Mouse (Mus musculus) cerebellum, adult 9-10 months (tissue): ENCODE data around the gene Tma16.
A peak's percentile ranks its signal among the peaks of the same experiment; 100 is the strongest.

Experiments used
- DNase-seq: peaks from one replicate; pipeline ENCODE4 v3.0.0; 2022

Tma16 gene

DNA sequence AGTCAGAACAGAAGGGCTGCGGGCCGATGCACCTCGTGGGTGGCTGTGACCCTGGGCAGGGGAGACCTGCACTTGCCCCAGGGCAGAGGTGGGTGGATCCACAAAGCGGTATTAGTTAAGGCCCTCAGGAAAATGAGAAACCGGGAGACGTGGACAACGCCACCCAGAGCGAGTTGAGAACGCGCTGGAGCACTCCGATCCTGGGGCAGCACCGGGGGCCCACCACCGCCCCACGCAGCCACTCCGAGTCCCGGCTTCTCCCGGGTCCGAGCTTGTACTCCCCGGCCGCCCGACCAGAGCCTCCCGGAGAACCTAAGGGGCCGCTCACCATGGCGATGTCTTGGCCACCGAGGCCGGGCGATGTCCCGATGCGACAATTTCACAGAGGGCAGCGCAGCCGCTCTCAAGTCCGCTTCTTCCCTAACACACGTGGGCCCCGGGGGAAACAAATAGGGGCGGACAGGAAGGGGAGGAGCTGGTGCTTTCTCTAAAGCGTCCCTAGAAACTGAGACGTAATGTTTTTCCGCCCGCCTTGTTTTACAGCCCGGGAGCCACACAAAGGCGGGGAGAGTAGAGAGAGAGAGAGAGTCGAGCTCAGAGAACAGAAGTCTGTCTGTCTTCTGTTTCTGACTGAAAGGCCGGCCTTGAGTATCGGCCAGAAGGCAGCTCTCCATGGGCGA lies at the start of gene Tma16:
Gene Tma16 (minus strand): TSS at position 447 of the 680 bp plus-strand sequence.
- peak; percentile 85 for DNase-seq

DNA sequence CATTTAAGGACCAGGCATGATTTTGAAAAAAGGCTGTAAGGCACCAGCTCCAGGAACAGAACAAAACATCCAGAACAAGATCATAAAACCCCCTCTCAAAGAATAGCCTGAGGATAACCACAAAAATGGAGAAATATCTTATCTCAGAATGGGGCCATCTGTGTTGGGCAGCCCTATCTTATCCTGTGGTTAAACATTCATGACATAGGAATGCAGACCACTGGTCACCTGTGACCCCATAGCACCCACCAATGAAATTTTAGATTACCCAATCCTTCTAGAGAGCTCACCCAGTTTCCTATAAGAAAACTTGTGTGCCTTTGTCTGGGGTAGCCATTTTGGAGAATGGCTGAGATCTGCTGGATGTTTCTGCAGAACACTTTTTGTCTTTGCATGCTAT lies 34.2 kb upstream of the Tma16 start:
- no peak for DNase-seq

DNA sequence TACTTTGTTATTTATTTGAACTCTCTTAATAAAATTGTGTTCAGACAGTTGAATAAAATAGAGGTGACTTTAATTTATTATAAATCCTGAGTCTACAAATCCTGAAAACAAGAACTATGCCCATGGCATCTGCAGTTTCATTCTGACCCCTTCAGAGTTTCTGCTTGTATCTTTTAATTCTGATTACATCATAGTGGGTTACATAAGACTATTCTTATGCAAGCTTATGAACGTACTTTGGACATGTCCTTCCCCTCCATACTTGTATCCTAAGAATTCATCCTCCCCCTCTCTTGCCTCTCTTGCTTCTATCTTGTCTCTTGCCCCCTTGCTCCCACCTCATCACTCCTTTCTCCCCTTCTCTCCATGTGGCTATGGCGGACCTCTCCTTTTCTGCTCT lies 32.8 kb upstream of the Tma16 start:
- no peak for DNase-seq

DNA sequence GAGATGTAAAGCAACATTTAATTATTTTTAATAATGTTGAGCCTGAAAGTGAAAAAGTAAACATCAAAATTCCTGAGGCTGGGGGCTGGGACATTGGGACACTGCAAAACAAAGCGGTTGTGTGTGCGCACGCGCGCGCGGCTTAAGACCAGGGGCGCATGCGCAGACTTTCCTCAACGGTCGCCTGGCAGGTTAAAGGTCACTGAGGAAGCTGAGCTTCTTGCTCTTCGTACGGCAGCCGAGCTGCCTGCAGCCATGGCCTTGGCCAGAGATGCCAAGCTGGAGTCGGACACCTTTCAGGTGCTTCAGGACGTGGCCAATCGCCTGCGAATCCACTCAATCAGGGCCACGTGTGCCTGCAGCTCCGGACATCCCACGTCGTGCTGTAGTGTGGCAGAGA lies 25.2 kb upstream of the Tma16 start, which contains the start of gene Tktl2:
Gene Tktl2 (plus strand): TSS at position 220 of the 400 bp plus-strand sequence.
- DNase-seq: no peak

DNA sequence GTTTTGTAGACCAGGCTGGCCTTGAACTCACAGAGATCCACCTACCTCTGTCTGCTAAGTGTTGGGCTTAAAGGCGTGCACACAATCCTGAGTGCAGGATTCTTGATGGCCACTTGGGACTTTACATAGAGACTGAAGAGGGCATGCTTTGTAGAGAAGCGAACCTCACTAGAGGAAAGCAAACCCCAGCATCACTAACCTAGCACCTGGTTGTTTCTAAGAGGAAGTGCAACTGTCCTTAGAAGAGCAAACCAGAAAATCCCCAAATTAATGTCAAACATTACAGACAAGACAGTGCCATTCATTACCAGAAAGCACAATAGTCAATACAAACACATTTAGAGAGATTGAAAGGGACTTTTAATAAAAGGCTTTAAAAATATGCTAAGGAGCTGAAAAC lies 17.1 kb upstream of the Tma16 start:
- no peak for DNase-seq

DNA sequence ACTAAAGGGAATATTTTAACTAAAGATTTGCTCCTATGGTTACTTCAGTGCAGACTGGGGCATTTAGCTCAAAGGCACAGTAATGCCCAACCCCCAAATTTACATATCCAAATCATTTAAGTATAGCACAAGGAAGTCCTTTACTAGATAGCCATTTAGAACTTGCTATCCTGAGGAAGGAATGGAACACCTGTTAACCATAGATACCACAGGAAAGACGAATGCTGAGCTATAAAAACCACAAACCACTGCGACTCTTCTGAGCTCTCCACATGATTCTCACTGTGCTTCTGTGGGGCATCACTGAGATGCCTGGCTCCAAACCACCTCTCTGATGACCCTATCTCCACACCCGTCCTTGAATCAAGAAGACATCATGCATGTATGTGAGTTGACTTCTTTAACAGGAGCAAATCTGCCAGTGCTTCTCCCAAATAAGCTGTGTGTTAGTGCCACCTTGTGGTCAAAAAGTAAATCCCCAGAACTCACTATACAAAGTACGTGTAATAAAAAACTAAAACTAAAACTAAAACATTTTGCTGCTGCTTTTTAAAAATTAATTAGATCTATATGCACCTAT lies 10.8 kb upstream of the Tma16 start:
- DNase-seq: peak; percentile 23

DNA sequence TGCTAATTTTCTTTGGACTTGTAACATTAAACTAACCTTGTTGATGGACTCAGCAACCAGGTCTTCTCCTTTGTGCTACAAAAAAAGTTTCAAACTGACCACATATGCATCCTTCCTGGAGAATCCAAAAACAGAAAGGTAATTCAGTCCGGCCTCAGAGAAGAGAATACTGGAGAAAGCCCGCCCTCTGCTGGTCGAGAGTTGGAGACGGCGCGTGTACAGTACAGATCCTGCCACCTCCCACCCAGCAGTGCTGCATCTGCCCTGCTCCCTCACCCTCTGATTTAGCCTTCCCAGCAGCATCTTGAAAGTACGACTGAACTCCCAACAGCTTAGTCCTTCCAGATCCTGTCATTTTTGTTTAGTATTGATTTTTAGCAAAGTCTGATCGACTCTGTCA lies 9.4 kb upstream of the Tma16 start:
- peak; percentile 58 for DNase-seq

DNA sequence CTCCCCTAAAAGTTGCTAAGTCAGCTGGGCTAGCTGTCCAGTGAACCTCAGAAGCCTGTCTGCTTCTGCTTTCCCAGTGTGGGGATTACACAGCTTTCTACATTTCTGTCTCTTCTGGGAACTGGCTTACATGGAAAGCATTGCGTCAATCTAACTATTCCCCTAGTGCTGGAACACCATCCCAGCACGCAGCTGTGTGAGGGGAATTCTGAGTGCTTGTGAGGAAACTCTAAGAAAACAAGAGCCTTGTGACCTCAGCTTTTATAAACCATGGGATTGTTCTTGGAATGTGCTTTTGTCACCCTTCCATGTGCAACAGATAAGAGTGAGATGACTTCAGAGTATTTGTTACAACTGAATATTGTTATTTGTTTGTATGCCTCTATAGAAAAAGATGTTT lies 8.2 kb upstream of the Tma16 start:
- no peak for DNase-seq

DNA sequence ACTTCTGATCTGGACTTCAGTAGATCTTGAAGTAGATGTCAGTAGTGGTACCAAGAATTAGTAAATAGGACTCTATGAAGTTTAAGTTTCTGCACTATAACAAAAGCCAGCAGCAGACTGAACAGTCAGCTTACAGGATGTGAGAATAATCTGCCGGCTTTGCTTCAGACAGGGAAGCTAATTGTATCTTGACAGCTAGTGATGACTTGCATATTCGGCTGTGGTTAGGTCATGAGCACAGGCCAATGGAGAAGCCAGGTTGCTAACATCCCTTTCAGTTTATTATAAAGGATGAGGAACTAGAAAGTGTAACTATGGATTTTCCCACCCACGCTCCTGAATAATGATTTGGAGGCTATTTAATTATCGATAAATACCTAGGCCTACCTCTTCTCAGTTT lies 4.3 kb upstream of the Tma16 start:
- DNase-seq: no peak

DNA sequence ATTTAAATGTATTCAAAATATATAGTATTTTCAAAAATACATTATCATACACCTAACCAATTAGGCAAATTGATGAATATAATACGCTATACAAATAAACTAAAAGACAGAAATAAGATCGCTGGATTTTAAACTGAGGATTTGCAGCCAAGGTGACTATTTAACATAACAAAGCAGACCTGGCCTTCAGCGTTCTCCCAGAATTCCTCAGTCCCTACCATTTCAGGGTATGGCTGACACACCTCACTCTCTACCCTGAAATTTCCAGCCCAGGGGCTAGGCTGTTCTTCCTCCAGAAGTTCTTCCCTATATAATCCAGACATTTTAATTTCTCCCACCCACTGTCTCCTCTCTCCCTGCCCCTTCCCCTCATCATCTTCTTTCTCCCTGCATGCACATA lies 2.2 kb upstream of the Tma16 start:
- DNase-seq: no peak

DNA sequence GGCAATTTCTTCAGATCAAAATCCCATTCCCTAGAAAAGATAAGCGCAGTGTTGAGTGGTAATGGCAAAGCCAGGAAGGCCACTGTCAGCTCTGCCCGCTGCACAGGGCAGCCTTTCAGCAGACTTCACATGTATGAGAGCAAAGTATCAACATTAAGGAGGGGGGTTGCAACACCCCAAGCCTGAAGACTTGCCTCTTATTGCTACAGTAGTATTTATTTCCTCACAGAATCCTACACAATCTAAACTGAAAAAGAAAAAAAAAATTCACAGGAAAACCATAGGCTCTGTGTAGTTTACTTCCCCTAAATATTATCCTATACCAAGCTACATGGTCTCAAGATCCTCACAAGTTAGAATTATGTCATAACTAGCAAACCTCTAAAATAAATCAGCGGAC lies 9.4 kb downstream of the Tma16 start:
- DNase-seq: no peak

DNA sequence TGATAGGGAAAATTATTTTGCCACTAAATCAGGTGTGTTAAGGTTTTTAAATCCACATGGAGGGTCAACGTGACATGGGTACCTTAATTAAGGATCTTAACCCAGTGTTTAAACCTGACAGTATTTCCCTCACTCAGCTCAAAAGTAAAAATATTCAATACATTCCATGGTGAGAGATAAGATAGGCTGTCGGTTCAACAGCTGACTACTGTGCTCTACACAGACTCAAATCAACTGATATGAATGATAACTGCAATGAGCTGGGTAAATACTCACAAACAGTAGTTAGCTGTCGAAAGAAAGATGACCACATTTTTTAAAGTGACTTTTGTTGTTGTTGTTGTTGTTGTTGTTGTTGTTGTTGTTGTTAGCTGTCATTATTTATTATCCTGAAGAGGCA lies 16.5 kb downstream of the Tma16 start:
- no peak for DNase-seq

DNA sequence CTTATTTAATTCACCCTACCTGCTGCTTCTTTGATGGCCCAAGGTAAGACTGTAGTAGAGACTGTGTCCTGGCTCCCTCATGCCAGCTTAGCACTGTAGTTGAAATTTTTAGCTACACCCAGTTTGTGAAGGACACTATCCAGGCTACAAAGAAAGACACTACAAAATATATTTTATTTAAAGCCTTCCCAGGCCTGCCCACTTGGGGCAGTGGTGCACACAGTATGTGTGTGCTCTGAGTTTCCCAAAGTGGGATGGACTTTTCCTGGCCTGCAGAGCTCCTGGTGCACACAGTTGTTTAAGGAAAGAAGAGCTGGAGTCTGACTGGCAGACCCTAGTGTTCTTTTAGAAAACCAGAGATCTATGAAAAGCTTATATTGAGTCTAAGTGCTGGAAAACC lies 29.3 kb downstream of the Tma16 start:
- DNase-seq: no peak

DNA sequence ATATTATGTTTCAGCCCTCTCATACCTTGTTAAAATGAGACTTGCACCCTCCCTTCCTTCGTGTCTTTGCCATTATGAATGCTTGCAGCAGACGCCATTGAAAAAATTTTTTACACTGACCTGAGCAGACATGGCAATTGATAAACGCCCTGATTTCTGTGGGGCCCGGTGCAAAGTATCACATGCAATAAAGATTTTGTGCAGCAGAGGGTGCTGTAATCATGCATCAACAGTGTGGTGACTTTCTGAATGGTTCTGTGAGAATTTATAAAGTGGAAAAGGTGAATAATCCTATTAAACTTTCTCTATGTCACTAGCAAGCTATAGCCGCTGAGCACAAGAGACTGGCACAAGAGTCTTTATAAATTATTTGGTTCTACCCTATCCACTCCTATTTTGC lies 35.6 kb downstream of the Tma16 start:
- peak; percentile 20 for DNase-seq

DNA sequence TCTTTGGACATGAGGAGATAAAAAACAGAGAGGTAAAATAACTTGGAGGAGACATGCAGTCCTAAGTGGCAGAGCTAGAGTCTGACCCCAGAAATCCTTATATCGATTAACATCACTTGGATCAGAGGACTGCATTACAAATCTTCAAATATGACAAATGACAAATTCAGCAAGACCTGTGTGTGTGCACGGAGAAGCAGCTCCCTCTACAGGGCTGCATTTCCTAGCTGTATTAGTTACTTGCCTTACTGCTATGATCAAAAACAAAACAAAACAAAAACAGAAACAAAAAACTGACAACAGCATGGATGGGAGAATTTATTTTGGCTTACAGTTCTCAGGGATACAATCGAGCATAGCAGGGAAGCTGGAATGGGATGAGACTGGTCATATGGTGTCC lies 41.0 kb downstream of the Tma16 start:
- no peak for DNase-seq

DNA sequence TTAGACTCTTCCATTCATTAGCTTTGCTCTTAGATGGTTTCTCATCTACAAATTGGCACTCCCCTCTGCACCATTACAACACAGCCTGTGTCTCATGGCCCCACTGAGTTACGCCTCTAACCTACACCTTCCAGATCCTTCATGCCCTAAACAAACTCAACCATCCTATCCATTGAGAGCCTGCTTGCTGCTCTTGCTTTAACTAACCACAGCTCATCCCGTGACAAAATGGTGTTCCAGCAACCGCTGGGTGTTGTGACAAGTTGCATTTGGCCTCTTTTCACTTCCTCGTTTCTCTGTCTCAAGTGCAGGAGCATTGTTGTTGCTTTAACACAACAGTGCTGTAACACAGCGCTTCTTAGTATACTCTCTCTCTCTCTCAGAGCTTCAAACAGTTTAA lies 42.2 kb downstream of the Tma16 start:
- no peak for DNase-seq

DNA sequence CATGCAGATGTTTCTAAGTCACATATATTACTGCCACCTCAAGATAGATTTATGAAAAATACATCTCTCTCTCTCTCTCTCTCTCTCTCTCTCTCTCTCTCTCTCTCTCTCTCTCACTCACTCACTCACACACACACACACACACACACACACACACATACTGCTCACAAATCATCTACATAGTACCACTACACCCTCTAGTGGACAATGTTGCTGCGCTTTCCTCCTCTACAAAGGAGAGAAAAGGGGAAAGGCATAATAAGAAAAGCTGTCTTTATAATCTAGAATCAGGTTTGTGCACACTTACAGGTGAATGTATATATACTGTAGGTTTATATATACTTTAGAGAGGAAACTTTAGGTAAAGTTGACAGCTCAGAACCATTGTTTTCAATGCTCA lies 43.6 kb downstream of the Tma16 start:
- peak; percentile 19 for DNase-seq

DNA sequence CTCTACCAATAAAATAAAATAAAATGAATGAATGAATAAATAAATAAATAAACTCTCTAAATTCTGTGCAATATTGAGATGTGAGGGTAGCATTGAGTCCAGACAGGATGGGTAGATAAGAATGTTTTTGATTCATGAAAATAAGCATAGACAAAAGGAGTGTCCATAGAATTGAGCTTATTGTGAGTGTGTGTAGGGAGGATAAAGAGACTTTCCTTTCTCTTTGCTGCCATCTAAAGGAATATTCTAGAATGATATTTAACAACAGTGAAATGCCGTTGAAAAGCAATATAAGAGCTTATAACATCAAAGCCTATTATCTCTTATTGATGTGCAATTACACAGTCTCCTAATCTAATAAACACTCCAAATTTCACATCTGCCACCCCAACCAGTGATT lies 45.2 kb downstream of the Tma16 start:
- peak; percentile 16 for DNase-seq

DNA sequence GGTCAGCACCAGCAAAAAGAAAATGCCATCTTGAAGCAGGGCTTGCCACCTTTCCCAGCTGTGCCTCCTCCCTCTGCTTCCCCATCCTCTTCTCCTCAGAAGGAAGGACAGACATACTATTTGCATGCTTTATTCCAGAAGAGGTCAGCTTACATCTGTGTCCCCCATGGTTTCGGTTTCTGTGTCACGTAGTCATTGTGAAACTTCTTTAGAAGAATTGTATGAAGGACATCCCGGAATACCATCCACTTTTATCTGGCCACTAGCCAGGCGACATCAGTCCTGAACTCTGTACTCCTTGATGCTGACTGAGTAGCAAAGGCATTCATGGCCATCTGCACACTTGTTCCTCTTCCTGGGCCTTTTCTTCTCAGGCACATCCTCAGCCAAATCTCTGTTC lies 47.9 kb downstream of the Tma16 start:
- no peak for DNase-seq

DNA sequence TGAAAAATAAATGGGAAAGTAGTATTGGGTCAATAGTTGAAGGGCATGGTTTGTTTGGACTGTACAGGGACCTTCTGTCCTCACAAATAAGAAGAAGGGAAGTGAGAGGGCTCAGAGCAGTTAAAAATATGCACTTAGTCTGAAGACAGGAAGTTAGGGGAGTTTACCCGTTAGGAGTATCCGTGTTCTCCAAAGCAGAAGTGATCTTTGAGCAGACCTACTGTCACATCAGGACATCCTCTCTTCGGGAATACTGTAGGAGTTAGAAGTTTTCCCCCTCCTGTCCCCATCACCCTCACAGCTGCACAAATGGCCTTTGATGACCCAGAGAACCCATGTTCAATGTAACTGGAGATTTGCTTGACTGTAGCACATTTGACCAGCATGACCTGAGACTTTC lies 48.4 kb downstream of the Tma16 start:
- no peak for DNase-seq

DNA sequence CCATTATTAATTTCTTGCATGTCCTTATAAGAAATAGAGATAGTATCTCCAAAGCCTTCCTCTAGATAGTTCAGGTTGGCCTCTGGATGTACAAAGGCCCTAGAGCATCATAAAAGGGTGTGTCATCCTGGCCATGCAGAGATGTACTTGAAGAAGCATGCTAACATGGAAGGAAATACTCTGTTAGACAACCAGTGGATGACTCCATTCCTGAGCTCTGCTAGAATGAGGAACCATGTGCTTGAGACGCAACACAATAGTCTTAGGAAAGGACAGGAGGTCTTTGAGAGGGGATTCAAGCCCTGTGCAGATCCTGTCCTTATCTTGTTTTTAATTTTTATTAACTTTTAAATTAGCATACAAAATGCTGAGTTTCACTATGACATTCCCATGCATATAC lies 49.5 kb downstream of the Tma16 start:
- DNase-seq: no peak

DNA sequence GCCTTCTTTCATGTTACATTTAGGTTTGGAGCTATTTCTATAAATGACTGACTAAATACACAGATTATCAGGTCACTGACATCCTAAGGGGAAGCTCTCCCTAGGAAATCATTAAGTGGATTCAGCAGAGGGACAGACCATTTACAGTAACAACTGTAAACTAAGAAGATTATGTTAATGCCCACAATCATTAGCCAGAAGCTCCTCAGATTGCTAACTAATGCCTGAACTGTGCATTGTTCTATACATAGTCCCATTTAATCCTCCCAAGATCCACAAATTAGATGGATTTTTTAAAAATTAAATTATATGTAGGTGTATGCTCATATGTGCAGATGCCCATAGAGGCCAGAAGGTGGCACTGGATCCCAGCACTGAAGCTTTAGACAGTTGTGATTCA lies 52.8 kb downstream of the Tma16 start:
- no peak for DNase-seq

DNA sequence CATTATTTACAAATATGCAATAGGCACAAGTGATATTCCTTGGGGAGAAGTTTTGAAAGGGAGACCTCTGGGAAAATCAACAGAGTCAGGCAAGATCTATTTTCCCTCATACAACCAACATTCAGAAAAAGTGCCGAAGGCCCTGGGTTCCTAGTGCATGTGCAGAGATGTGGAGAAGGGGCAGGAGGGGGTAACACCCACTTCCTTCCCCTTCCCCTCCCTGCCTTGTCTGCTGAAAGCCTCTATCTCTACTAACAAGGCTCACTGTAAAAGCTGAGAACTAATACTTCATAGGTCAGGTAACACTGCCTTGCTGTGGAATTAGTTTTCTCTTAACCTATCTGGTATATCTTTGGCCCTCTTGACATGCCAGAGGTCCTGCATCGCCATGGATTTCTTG lies 55.7 kb downstream of the Tma16 start:
- DNase-seq: no peak
